Mouse (Mus musculus): ENCODE measurements around the gene Nagpa. TPM values are rescaled to one million over a fixed set of nuclear protein-coding genes. Genes with fewer than 3 reads are reported as not detected.

The Nagpa gene
- polyA plus RNA-seq, 1 experiment from 2014 or later: 14.5 TPM

DNA sequence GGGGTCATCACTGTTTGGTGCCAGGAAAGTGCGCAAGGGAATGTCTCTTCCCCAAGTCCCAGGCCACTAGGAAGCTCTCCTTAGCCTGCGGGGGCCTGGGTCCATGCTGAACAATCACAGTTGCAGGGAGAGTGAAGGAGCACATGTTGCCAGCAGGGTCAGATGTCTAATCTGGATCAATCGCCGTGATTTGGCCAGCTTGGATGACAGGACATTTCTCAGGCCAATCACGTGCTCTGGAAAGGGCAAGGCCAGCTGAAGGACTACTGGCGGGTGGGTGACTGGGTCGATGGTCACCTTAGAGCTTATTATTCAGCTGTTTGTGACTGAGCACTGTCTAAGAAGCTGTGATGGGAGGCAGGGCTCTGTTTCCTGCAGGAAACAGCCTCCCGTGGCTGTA lies 19.7 kb downstream of the Nagpa start:
- DNase-seq (ENCODE audit: low spot score) (no peak), ATAC-seq (ENCODE audit: low read depth) (no peak)
- Histone ChIP-seq H3K9me3 (ENCODE audit: control insufficient read depth, low read length) (no peaks in the 10 kb centered on the region), H3K27me3 (replicated peaks; ENCODE audit: control insufficient read depth, insufficient read depth, low read length) (no peaks in the 10 kb centered on the region), H3K4me1 (ENCODE audit: control insufficient read depth, insufficient read depth, low read length) (no peaks in the 10 kb centered on the region), H3K9ac (ENCODE audit: low read depth, low read length) (no peak overlapping the region), H3K27ac (replicated peaks; ENCODE audit: low read depth, low read length) (no peak overlapping the region), H3K36me3 (ENCODE audit: control insufficient read depth, insufficient read depth, low read length) (no peaks in the 10 kb centered on the region), H3K4me3 (ENCODE audit: low read depth, low read length) (no peak overlapping the region), H3K4me2 (ENCODE audit: low read depth, low read length) (no peak overlapping the region)
- WGBS: 44% methylated on average over 8 of the region's 8 CpGs

- WGBS: 79% methylated on average over 18 of the region's 18 CpGs
- Histone ChIP-seq H3K9ac (ENCODE audit: low read depth, low read length) (no peak overlapping the region), H3K27ac (replicated peaks; ENCODE audit: low read depth, low read length) (no peak overlapping the region), H3K4me1 (ENCODE audit: control insufficient read depth, insufficient read depth, low read length) (no peaks in the 10 kb centered on the region), H3K27me3 (replicated peaks; ENCODE audit: control insufficient read depth, insufficient read depth, low read length) (no peaks in the 10 kb centered on the region), H3K36me3 (ENCODE audit: control insufficient read depth, insufficient read depth, low read length) (no peaks in the 10 kb centered on the region), H3K4me3 (ENCODE audit: low read depth, low read length) (no peak overlapping the region), H3K4me2 (ENCODE audit: low read depth, low read length) (no peak overlapping the region), H3K9me3 (ENCODE audit: control insufficient read depth, low read length) (no peaks in the 10 kb centered on the region)
- ATAC-seq (ENCODE audit: low read depth) (peak; percentile 73; the same call in 1 of the 2 replicates), DNase-seq (ENCODE audit: low spot score) (peak; percentile 23)
These were observed 20.4 kb downstream of the Nagpa start for GRCm38 (mm10) chr16:5183310-5183975.

DNA sequence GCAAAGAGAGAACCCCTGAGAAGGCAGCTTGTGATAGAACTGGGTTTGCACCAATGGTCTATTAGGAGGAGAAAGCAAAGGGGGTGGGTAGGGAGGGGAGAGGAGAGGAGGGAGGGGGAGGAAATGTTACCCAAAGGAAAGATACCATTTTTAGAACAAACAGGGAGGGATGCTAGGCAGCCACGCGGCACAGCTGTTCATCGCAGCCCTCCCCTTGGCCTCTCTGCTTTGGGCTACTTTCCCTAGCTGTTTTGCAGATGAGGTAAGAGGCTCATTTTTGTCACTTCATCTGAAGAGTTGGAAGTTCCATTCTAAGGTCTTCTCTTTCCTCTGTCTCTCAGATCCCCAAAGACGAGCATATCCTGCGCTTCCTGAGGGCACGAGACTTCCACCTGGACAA lies 31.2 kb downstream of the Nagpa start:
- ATAC-seq (ENCODE audit: low read depth) (0 out of 2 replicates have a peak, but pooled peaks have one; percentile 12), DNase-seq (ENCODE audit: low spot score) (no peak)
- Histone ChIP-seq H3K27ac (replicated peaks; ENCODE audit: low read depth, low read length) (no peak overlapping the region), H3K9ac (ENCODE audit: low read depth, low read length) (no peak overlapping the region), H3K27me3 (replicated peaks; ENCODE audit: control insufficient read depth, insufficient read depth, low read length) (no peaks in the 10 kb centered on the region), H3K4me2 (ENCODE audit: low read depth, low read length) (no peak overlapping the region), H3K9me3 (ENCODE audit: control insufficient read depth, low read length) (no peaks in the 10 kb centered on the region), H3K4me3 (ENCODE audit: low read depth, low read length) (no peak overlapping the region), H3K36me3 (ENCODE audit: control insufficient read depth, insufficient read depth, low read length) (no peaks in the 10 kb centered on the region), H3K4me1 (ENCODE audit: control insufficient read depth, insufficient read depth, low read length) (no peaks in the 10 kb centered on the region)
- WGBS: 88% methylated on average over 6 of the region's 6 CpGs

DNA sequence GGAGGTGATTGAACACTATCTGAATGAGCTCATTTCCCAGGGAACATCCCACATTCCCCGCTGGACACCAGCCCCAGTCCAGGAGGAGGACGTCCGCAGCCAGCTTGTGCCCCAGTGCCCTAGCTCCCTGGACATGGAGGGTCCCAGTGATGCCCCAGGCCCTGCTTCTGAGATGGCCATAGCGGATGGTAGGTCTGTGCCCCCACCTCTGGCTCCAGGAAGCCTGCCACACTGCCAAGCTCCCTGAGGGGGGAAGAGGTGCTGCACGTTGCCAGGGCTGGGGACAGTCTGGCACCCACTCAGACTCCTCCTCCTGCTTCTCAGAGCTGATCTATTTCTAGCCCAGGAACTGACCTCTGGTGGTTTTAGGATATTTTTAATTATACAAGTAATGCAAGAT lies 35.0 kb downstream of the Nagpa start:
- H3K4me1 ChIP-seq (ENCODE audit: control insufficient read depth, insufficient read depth, low read length): no peaks in the 10 kb centered on the region
- H3K27ac ChIP-seq (replicated peaks; ENCODE audit: low read depth, low read length): no peak overlapping the region
- no peaks in the 10 kb centered on the region for H3K36me3 ChIP-seq (ENCODE audit: control insufficient read depth, insufficient read depth, low read length)
- H3K9me3 ChIP-seq (ENCODE audit: control insufficient read depth, low read length): no peaks in the 10 kb centered on the region
- no peak overlapping the region for H3K9ac ChIP-seq (ENCODE audit: low read depth, low read length)
- no peak for DNase-seq (ENCODE audit: low spot score)
- no peak overlapping the region for H3K4me2 ChIP-seq (ENCODE audit: low read depth, low read length)
- no peak overlapping the region for H3K4me3 ChIP-seq (ENCODE audit: low read depth, low read length)
- no peaks in the 10 kb centered on the region for H3K27me3 ChIP-seq (replicated peaks; ENCODE audit: control insufficient read depth, insufficient read depth, low read length)
- ATAC-seq (ENCODE audit: low read depth): no peak
- WGBS: 74% methylated on average over 5 of the region's 5 CpGs

GRCm38 (mm10) chr16:5168038-5168437 lies 35.8 kb downstream of the Nagpa start:
- Histone ChIP-seq H3K27me3 (replicated peaks; ENCODE audit: control insufficient read depth, insufficient read depth, low read length) (no peaks in the 10 kb centered on the region), H3K27ac (replicated peaks; ENCODE audit: low read depth, low read length) (no peak overlapping the region), H3K4me1 (ENCODE audit: control insufficient read depth, insufficient read depth, low read length) (no peaks in the 10 kb centered on the region), H3K36me3 (ENCODE audit: control insufficient read depth, insufficient read depth, low read length) (no peaks in the 10 kb centered on the region), H3K4me2 (ENCODE audit: low read depth, low read length) (no peak overlapping the region), H3K4me3 (ENCODE audit: low read depth, low read length) (no peak overlapping the region), H3K9ac (ENCODE audit: low read depth, low read length) (no peak overlapping the region), H3K9me3 (ENCODE audit: control insufficient read depth, low read length) (no peaks in the 10 kb centered on the region)
- 77% methylated on average over 2 of the region's 2 CpGs for WGBS
- DNase-seq (ENCODE audit: low spot score): no peak
- no peak for ATAC-seq (ENCODE audit: low read depth)

- H3K9me3 ChIP-seq (ENCODE audit: control insufficient read depth, low read length): no peaks in the 10 kb centered on the region
- H3K27ac ChIP-seq (replicated peaks; ENCODE audit: low read depth, low read length): no peak overlapping the region
- ATAC-seq (ENCODE audit: low read depth) (no peak), DNase-seq (ENCODE audit: low spot score) (no peak)
- no peak overlapping the region for H3K4me3 ChIP-seq (ENCODE audit: low read depth, low read length)
- H3K4me2 ChIP-seq (ENCODE audit: low read depth, low read length): no peak overlapping the region
- H3K36me3 ChIP-seq (ENCODE audit: control insufficient read depth, insufficient read depth, low read length): no peaks in the 10 kb centered on the region
- no peak overlapping the region for H3K9ac ChIP-seq (ENCODE audit: low read depth, low read length)
- H3K27me3 ChIP-seq (replicated peaks; ENCODE audit: control insufficient read depth, insufficient read depth, low read length): no peaks in the 10 kb centered on the region
- H3K4me1 ChIP-seq (ENCODE audit: control insufficient read depth, insufficient read depth, low read length): no peaks in the 10 kb centered on the region
- WGBS: 77% methylated on average over 6 of the region's 6 CpGs
These were observed 39.5 kb downstream of the Nagpa start for GRCm38 (mm10) chr16:5164327-5164726.

- no peak overlapping the region for H3K9ac ChIP-seq (ENCODE audit: low read depth, low read length)
- WGBS: 81% methylated on average over 8 of the region's 8 CpGs
- no peaks in the 10 kb centered on the region for H3K4me1 ChIP-seq (ENCODE audit: control insufficient read depth, insufficient read depth, low read length)
- H3K9me3 ChIP-seq (ENCODE audit: control insufficient read depth, low read length): no peaks in the 10 kb centered on the region
- H3K4me3 ChIP-seq (ENCODE audit: low read depth, low read length): no peak overlapping the region
- no peak for ATAC-seq (ENCODE audit: low read depth)
- no peak overlapping the region for H3K27ac ChIP-seq (replicated peaks; ENCODE audit: low read depth, low read length)
- no peak overlapping the region for H3K4me2 ChIP-seq (ENCODE audit: low read depth, low read length)
- no peaks in the 10 kb centered on the region for H3K27me3 ChIP-seq (replicated peaks; ENCODE audit: control insufficient read depth, insufficient read depth, low read length)
- no peak for DNase-seq (ENCODE audit: low spot score)
- no peaks in the 10 kb centered on the region for H3K36me3 ChIP-seq (ENCODE audit: control insufficient read depth, insufficient read depth, low read length)
These were observed 44.6 kb downstream of the Nagpa start for GRCm38 (mm10) chr16:5159248-5159647.

DNA sequence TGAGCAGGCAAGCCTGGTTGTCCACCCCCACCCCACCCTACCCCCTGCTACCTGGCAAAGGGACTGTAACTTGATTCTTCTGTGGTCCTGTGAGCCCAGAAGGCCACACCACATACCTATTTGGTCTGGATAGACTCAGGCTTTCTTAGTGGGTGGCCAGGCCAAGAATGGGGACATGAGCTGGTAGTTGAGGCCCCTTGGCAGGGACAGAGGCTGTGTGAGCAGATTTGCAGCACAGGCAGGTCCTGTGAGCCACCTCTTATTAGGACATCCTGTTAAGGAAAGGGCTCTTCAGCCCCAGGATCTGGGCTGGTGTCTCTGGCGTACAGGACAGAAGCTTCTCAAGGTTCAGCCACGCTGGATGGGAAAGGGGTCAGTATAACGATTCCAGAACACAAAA lies 46.7 kb downstream of the Nagpa start:
- 69% methylated on average over 3 of the region's 3 CpGs for WGBS

DNA sequence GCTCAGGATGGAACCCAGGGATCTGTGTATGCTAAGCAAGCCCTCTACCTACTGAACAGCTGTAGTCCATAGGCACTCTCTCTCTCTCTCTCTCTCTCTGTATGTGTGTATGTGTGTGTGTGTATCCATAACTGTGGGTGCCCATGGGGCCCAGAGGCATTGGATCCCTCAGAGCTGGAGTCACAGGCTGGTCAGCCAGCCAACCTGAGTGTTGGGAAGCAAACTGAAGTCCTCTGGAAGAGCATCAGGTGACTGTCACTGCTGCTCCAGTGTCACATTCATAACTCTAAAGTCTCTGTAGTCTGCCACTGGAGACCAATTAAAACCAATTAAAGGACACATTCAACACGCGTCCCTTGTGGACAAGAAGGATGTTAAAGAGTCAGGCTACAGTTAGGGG lies 47.3 kb downstream of the Nagpa start:
- Histone ChIP-seq H3K36me3 (ENCODE audit: control insufficient read depth, insufficient read depth, low read length) (no peaks in the 10 kb centered on the region), H3K4me2 (ENCODE audit: low read depth, low read length) (no peak overlapping the region), H3K9ac (ENCODE audit: low read depth, low read length) (no peak overlapping the region), H3K4me1 (ENCODE audit: control insufficient read depth, insufficient read depth, low read length) (no peaks in the 10 kb centered on the region; the same call in 1 of the 2 replicates), H3K9me3 (ENCODE audit: control insufficient read depth, low read length) (no peaks in the 10 kb centered on the region), H3K27ac (replicated peaks; ENCODE audit: low read depth, low read length) (no peak overlapping the region), H3K27me3 (replicated peaks; ENCODE audit: control insufficient read depth, insufficient read depth, low read length) (no peaks in the 10 kb centered on the region), H3K4me3 (ENCODE audit: low read depth, low read length) (no peak overlapping the region)
- DNase-seq (ENCODE audit: low spot score): no peak
- ATAC-seq (ENCODE audit: low read depth): no peak
- 33% methylated on average over 2 of the region's 2 CpGs for WGBS

More for the DNA sequence above, 46.7 kb downstream of the Nagpa start:
- Histone ChIP-seq H3K4me2 (ENCODE audit: low read depth, low read length) (no peak overlapping the region), H3K36me3 (ENCODE audit: control insufficient read depth, insufficient read depth, low read length) (no peaks in the 10 kb centered on the region), H3K4me1 (ENCODE audit: control insufficient read depth, insufficient read depth, low read length) (no peaks in the 10 kb centered on the region; the same call in 1 of the 2 replicates), H3K9ac (ENCODE audit: low read depth, low read length) (no peak overlapping the region), H3K9me3 (ENCODE audit: control insufficient read depth, low read length) (no peaks in the 10 kb centered on the region), H3K27ac (replicated peaks; ENCODE audit: low read depth, low read length) (no peak overlapping the region), H3K27me3 (replicated peaks; ENCODE audit: control insufficient read depth, insufficient read depth, low read length) (no peaks in the 10 kb centered on the region), H3K4me3 (ENCODE audit: low read depth, low read length) (no peak overlapping the region)
- ATAC-seq (ENCODE audit: low read depth) (no peak), DNase-seq (ENCODE audit: low spot score) (no peak)
